Mouse (Mus musculus): Measurements from ENCODE around the gene Abhd17a. TPM values are rescaled to one million over a fixed set of nuclear protein-coding genes. Genes with fewer than 3 reads are reported as not detected.

Abhd17a gene
- total and polyA plus RNA-seq, 3 experiments = 37.2 to 49.1 (median 48.0) TPM

DNA sequence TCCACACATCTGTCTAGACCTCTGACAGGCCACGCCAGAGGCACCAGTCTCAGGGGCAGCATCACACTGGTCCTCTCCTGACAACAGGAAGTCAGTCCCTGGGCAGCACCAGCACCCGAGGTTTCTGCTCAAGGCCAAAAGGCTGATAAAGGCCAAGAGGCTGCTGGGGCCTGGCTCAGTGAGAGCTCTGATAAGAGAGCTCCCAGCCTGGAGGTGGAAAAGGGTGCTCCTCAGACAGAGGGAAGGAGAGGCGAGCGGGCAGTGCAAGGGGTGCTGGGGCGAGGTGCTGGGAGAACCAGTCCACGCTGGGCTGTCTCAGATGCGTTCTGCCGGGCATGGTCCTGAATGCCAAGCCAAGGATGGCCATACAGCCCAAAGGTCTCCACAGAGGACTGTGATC, 36.6 kb downstream of the Abhd17a start:
- in situ Hi-C loops (cut with MboI; ENCODE audit: low pct_ligation_motif_present, low pct_unique_long_range_greater_than_20kb, low sequenced_read_pairs) = loop anchor here (5.0 kb wide), 1 partner anchor 106 kb away; no protein-coding TSS in a partner anchor
- TF ChIP-seq ELF1 (IDR thresholded peaks at IDR 0.05; ENCODE audit: low read depth, low read length) = no peak
- no peak for TF ChIP-seq POLR2AphosphoS2 (IDR thresholded peaks at IDR 0.05; ENCODE audit: low read depth, low read length)
- TF ChIP-seq MXI1 (IDR thresholded peaks at IDR 0.05; ENCODE audit: low read depth, low read length) = no peak
- no peak for TF ChIP-seq ZNF384 (IDR thresholded peaks at IDR 0.05; ENCODE audit: low read depth, low read length)
- no peak for TF ChIP-seq CHD1 (IDR thresholded peaks at IDR 0.05; ENCODE audit: low read depth, low read length)
- TF ChIP-seq SIN3A (IDR thresholded peaks at IDR 0.05; ENCODE audit: low read length) = no peak
- TF ChIP-seq MAX (IDR thresholded peaks at IDR 0.05; ENCODE audit: low read length) = no peak
- TF ChIP-seq HCFC1 (IDR thresholded peaks at IDR 0.05; ENCODE audit: low read depth, low read length) = no peak
- TF ChIP-seq MAFK (IDR thresholded peaks at IDR 0.05; ENCODE audit: insufficient replicate concordance, low read length) = no peak
- no peak for TF ChIP-seq TCF12 (IDR thresholded peaks at IDR 0.05; ENCODE audit: low read depth, low read length)
- TF ChIP-seq IRF4 (IDR thresholded peaks at IDR 0.05; ENCODE audit: low read depth, low read length) = no peak
- TF ChIP-seq PAX5 (IDR thresholded peaks at IDR 0.05; ENCODE audit: low read length) = no peak
- TF ChIP-seq NRF1 (IDR thresholded peaks at IDR 0.05; ENCODE audit: low read depth, low read length) = no peak
- TF ChIP-seq E2F4 (IDR thresholded peaks at IDR 0.05; ENCODE audit: insufficient replicate concordance, low read depth, low read length) = no peak
- no peak for TF ChIP-seq BHLHE40 (IDR thresholded peaks at IDR 0.05; ENCODE audit: low read depth, low read length)
- no peak for DNase-seq (ENCODE audit: extremely low read depth)
- Histone ChIP-seq H3K9ac (ENCODE audit: insufficient read depth, low read depth) (no peak overlapping the region), H3K4me1 (ENCODE audit: control insufficient read depth in 1 of 2, insufficient read depth in 2 of 2) (peaks cover 7 to 22% of the 10 kb centered on the region in 2 experiments), H3K4me2 (ENCODE audit: insufficient read depth, low read depth, poor library complexity, severe bottlenecking) (no peak overlapping the region), H3K36me3 (replicated peaks in 1 of 2; ENCODE audit: control insufficient read depth in 1 of 2, insufficient read depth in 1 of 2, low read length in 1 of 2) (peaks cover 23 to 83% of the 10 kb centered on the region in 2 experiments), H3K27ac (ENCODE audit: insufficient read depth, low read depth) (no peak overlapping the region), H3K27me3 (replicated peaks) (no peaks in the 10 kb centered on the region), H3K79me2 (replicated peaks; ENCODE audit: control insufficient read depth, extremely low read depth, insufficient read depth, poor library complexity, severe bottlenecking) (peaks cover 39% of the 10 kb centered on the region), H3K4me3 (replicated peaks in 1 of 3; ENCODE audit: low read depth in 2 of 3, low read length in 2 of 3, poor library complexity in 1 of 3) (no peak overlapping the region), H3K9me3 (replicated peaks; ENCODE audit: low read length) (no peaks in the 10 kb centered on the region)
- dilution Hi-C loops (cut with MboI; ENCODE audit: extremely low pct_ligation_motif_present, extremely low pct_unique_long_range_greater_than_20kb, low sequenced_read_pairs) = no loop called here

DNA sequence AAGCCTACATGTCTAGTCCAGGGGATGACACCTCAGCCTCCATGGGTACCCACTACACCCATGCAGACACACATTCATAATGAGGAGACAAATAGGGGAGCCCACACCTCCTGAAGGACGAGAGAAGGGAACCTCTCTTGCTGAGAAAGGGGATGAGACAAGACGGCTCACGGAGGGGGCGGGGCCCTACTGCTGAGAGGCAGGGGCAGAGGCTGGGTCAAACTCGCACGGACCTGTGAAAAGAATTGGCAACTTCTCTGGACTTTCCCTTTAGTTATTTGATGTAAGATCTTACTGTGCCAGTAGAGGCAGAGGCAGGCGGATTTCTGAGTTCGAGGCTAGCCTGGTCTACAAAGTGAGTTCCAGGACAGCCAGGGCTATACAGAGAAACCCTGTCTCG, 37.8 kb downstream of the Abhd17a start:
- Histone ChIP-seq H3K9ac (ENCODE audit: insufficient read depth, low read depth) (no peak overlapping the region), H3K9me3 (replicated peaks; ENCODE audit: low read length) (no peaks in the 10 kb centered on the region), H3K4me2 (ENCODE audit: insufficient read depth, low read depth, poor library complexity, severe bottlenecking) (no peak overlapping the region), H3K36me3 (replicated peaks in 1 of 2; ENCODE audit: control insufficient read depth in 1 of 2, insufficient read depth in 1 of 2, low read length in 1 of 2) (peaks cover 34 to 83% of the 10 kb centered on the region in 2 experiments), H3K4me3 (replicated peaks in 1 of 3; ENCODE audit: low read depth in 2 of 3, low read length in 2 of 3, poor library complexity in 1 of 3) (no peak overlapping the region), H3K4me1 (ENCODE audit: control insufficient read depth in 1 of 2, insufficient read depth in 2 of 2) (peaks cover 0 to 10% of the 10 kb centered on the region in 2 experiments; a peak in 3 of 4 replicates), H3K27ac (ENCODE audit: insufficient read depth, low read depth) (no peak overlapping the region), H3K79me2 (replicated peaks; ENCODE audit: control insufficient read depth, extremely low read depth, insufficient read depth, poor library complexity, severe bottlenecking) (peaks cover 27% of the 10 kb centered on the region), H3K27me3 (replicated peaks) (no peaks in the 10 kb centered on the region)
- no peak for TF ChIP-seq TBP (conservative IDR thresholded peaks at IDR 0.05; ENCODE audit: low read depth, low read length)
- no peak for TF ChIP-seq CTCF (conservative IDR thresholded peaks at IDR 0.05 in 1 of 2, IDR thresholded peaks at IDR 0.05 in 1 of 2; ENCODE audit: low read depth in 2 of 2, low read length in 2 of 2)
- no peak for TF ChIP-seq ZNF384 (IDR thresholded peaks at IDR 0.05; ENCODE audit: low read depth, low read length)
- TF ChIP-seq NELFE (IDR thresholded peaks at IDR 0.05; ENCODE audit: low read depth, low read length) = no peak
- TF ChIP-seq CHD2 (IDR thresholded peaks at IDR 0.05; ENCODE audit: low read length) = no peak
- TF ChIP-seq UBTF (IDR thresholded peaks at IDR 0.05; ENCODE audit: low read depth, low read length) = no peak
- TF ChIP-seq MEF2A (IDR thresholded peaks at IDR 0.05; ENCODE audit: borderline replicate concordance, low read depth, low read length) = no peak
- no peak for TF ChIP-seq NRF1 (IDR thresholded peaks at IDR 0.05; ENCODE audit: low read depth, low read length)
- TF ChIP-seq E2F4 (IDR thresholded peaks at IDR 0.05; ENCODE audit: insufficient replicate concordance, low read depth, low read length) = no peak
- no peak for TF ChIP-seq CHD1 (IDR thresholded peaks at IDR 0.05; ENCODE audit: low read depth, low read length)
- no peak for TF ChIP-seq EP300 (IDR thresholded peaks at IDR 0.05; ENCODE audit: low read length)
- TF ChIP-seq JUN (IDR thresholded peaks at IDR 0.05; ENCODE audit: insufficient read depth, low read depth, low read length) = no peak
- TF ChIP-seq RCOR1 (conservative IDR thresholded peaks at IDR 0.05; ENCODE audit: low read depth, low read length) = no peak
- TF ChIP-seq ETS1 (conservative IDR thresholded peaks at IDR 0.05; ENCODE audit: low read depth, low read length) = no peak
- TF ChIP-seq ZC3H11A (IDR thresholded peaks at IDR 0.05; ENCODE audit: low read depth, low read length) = no peak
- no peak for TF ChIP-seq POLR2A (IDR thresholded peaks at IDR 0.05; ENCODE audit: low read depth, low read length)
- TF ChIP-seq ZMIZ1 (IDR thresholded peaks at IDR 0.05; ENCODE audit: low read depth, low read length) = no peak
- TF ChIP-seq USF2 (conservative IDR thresholded peaks at IDR 0.05; ENCODE audit: low read depth, low read length) = no peak
- TF ChIP-seq JUND (conservative IDR thresholded peaks at IDR 0.05; ENCODE audit: low read depth, low read length) = no peak
- no peak for DNase-seq (ENCODE audit: extremely low read depth)
- dilution Hi-C loops (cut with MboI; ENCODE audit: extremely low pct_ligation_motif_present, extremely low pct_unique_long_range_greater_than_20kb, low sequenced_read_pairs) = no loop called here
- in situ Hi-C loops (cut with MboI; ENCODE audit: low pct_ligation_motif_present, low pct_unique_long_range_greater_than_20kb, low sequenced_read_pairs) = loop anchor here (5.0 kb wide), 1 partner anchor 105 kb away; no protein-coding TSS in a partner anchor

All from CH12.LX (cell line).